Mouse (Mus musculus): Measurements from ENCODE around the gene Fam8a1.

Gene Fam8a1

GRCm38 (mm10) chr13:46669048-46669619 lies at the start of gene Fam8a1:
Fam8a1 (plus strand) TSS chr13:46669522.
- CTCF ChIA-PET, result no interaction called here

- CTCF ChIA-PET, result interaction anchor here (0.7 kb wide), 1 partner anchor 1045 kb away, joined by 4 read pairs; no protein-coding TSS in a partner anchor
These were observed 49.7 kb upstream of the Fam8a1 start for GRCm38 (mm10) chr13:46619633-46620032.

GRCm38 (mm10) chr13:46620964-46621757 lies 48.2 kb upstream of the Fam8a1 start:
- CTCF ChIA-PET, result no interaction called here

- CTCF ChIA-PET, result no interaction called here
These were observed 42.7 kb upstream of the Fam8a1 start for GRCm38 (mm10) chr13:46626608-46627007.

- CTCF ChIA-PET, result no interaction called here
These were observed 41.5 kb upstream of the Fam8a1 start for GRCm38 (mm10) chr13:46627841-46628240.

- CTCF ChIA-PET, result no interaction called here
These were observed 39.9 kb upstream of the Fam8a1 start for GRCm38 (mm10) chr13:46629391-46629790.

GRCm38 (mm10) chr13:46632796-46633195 lies 36.5 kb upstream of the Fam8a1 start:
- CTCF ChIA-PET, result no interaction called here

- CTCF ChIA-PET, result no interaction called here
These were observed 35.8 kb upstream of the Fam8a1 start for GRCm38 (mm10) chr13:46633320-46634132.

GRCm38 (mm10) chr13:46634133-46634488 lies 35.2 kb upstream of the Fam8a1 start:
- CTCF ChIA-PET, result interaction anchor here (0.6 kb wide), 1 partner anchor 10 kb away, joined by 9 read pairs; no protein-coding TSS in a partner anchor

- CTCF ChIA-PET, result no interaction called here
These were observed 28.5 kb upstream of the Fam8a1 start for GRCm38 (mm10) chr13:46640608-46641468.

GRCm38 (mm10) chr13:46642318-46642717 lies 27.0 kb upstream of the Fam8a1 start:
- CTCF ChIA-PET, result interaction anchor here (0.7 kb wide), 2 partner anchors 110 to 111 kb away, joined by 3 read pairs; no protein-coding TSS in a partner anchor

- CTCF ChIA-PET, result interaction anchor here (0.6 to 0.7 kb wide), 3 partner anchors 10 to 985 kb away, joined by 3 to 9 read pairs (median 7); no protein-coding TSS in a partner anchor
These were observed 25.1 kb upstream of the Fam8a1 start for GRCm38 (mm10) chr13:46644175-46644574.

GRCm38 (mm10) chr13:46645476-46645875 lies 23.8 kb upstream of the Fam8a1 start:
- CTCF ChIA-PET, result no interaction called here

- CTCF ChIA-PET, result interaction anchor here (0.5 kb wide), 1 partner anchor 189 kb away, joined by 5 read pairs; no protein-coding TSS in a partner anchor
These were observed 17.5 kb upstream of the Fam8a1 start for GRCm38 (mm10) chr13:46651853-46652252.

GRCm38 (mm10) chr13:46652671-46653070 lies 16.7 kb upstream of the Fam8a1 start:
- CTCF ChIA-PET, result no interaction called here

GRCm38 (mm10) chr13:46653671-46654070 lies 15.7 kb upstream of the Fam8a1 start:
- CTCF ChIA-PET, result no interaction called here

- CTCF ChIA-PET, result no interaction called here
These were observed 14.8 kb upstream of the Fam8a1 start for GRCm38 (mm10) chr13:46654566-46654965.

GRCm38 (mm10) chr13:46659211-46659610 lies 10.1 kb upstream of the Fam8a1 start:
- CTCF ChIA-PET, result no interaction called here

- CTCF ChIA-PET, result no interaction called here
These were observed 5.8 kb upstream of the Fam8a1 start for GRCm38 (mm10) chr13:46663461-46663964.

GRCm38 (mm10) chr13:46669620-46670271 lies 424 bp downstream of the Fam8a1 start:
- CTCF ChIA-PET, result interaction anchor here (1.0 kb wide), 1 partner anchor 65 kb away, joined by 6 read pairs; no protein-coding TSS in a partner anchor

Data from spleen, embryonic (tissue).